Mouse (Mus musculus) adrenal gland, postnatal 14 days (tissue): Measurements from ENCODE around the gene Nasp. TPM values are rescaled to one million over a fixed set of nuclear protein-coding genes. Genes with fewer than 3 reads are reported as not detected.
"Not testable (repeated sequence)": the region's sequence is repeated elsewhere in the genome, so short reads cannot be mapped to it uniquely, and the experiment has no call there.

Experiments used
- DNase-seq: peaks from one replicate; pipeline ENCODE4 v3.0.0; 2021; ENCODE audit warnings: mixed read lengths
- long read RNA-seq, 2 experiments: library from polyadenylated mRNA; stranded (forward); transcript quantifications; one replicate each; pipeline ENCODE4 v2.0.0; 2021
- total RNA-seq: library from RNA; stranded (reverse); gene quantifications from 2 replicates; pipeline ENCODE4 v1.2.3, GENCODE M21; 2021

Nasp gene
- 51.1 and 51.6 TPM in 2 replicates for total RNA-seq
- long read RNA-seq, experiment 1, transcript Nasp-202 (14 exons, 2,118 nt) = major isoform, 17 of 26 reads
- long read RNA-seq, experiment 1, partial matches to known transcripts = 3 of 26 reads
- long read RNA-seq, experiment 1, other reads (novel, unspliced or antisense) = 6 of 26 reads
- long read RNA-seq, experiment 2, transcript Nasp-202 (14 exons, 2,118 nt) = major isoform, 15 of 21 reads
- long read RNA-seq, experiment 2, partial matches to known transcripts = 1 of 21 reads
- long read RNA-seq, experiment 2, other reads (novel, unspliced or antisense) = 5 of 21 reads

- DNase-seq = peak; percentile 85
Observed at GRCm38 (mm10) chr4:116627722-116628662, at the start of gene Nasp. Nasp (minus strand) TSS chr4:116627941.

DNA sequence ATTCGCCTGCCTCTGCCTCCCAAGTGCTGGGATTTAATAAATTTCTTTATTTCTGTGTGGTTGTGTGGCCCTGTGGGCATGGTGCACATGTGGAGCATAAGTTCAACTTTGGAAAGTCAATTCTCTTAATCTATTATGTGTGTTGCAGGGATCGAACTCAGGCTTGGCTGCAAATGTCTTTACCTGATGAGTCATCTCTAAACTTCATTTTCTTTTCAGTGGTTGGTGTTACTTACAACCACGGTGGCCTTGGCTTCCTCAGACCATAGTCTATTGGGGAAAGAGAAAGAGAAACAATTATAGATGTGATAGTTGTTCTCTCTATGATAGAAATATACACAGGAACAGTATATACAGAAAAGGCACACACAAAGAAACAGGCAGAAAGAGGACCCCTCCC, 48.3 kb upstream of the Nasp start:
- no peak for DNase-seq

DNA sequence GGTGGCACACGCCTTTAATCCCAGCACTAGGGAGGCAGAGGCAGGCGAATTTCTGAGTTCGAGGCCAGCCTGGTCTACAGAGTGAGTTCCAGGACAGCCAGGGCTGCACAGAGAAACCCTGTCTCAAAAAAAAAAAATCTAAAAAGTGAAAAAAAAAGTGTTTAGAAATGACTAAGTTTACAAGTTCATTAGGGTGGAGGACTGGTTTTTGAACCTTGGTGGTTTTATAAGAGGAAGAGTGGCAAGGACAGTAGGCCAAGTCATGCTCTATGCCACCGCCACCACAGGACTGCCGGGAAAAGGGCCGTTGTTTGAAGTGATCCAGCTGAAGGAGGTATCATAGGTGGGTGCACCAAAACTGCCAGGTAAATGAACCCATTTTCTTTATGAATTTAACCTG, 47.0 kb upstream of the Nasp start:
- not testable (repeated sequence) for DNase-seq

DNA sequence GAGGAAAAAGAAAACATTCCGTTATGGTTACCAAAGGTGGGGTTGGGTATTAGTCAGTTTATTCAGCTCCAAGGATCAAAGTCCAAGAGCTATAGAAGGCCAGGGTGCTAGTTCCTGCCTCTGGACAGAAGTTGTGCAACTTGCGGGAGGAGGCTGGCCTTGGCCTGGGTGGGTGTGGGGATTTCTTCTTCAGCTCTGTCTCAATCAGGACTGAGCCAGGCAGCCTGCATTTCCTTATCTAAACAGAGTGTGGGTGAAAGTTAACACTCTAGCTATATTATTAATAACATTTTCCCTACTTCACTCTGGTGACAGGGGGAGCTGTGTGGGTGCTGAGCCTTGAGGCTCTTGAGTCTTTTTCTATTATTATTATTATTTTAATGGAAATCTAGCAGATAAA, 45.0 kb upstream of the Nasp start:
- peak; percentile 86 for DNase-seq

DNA sequence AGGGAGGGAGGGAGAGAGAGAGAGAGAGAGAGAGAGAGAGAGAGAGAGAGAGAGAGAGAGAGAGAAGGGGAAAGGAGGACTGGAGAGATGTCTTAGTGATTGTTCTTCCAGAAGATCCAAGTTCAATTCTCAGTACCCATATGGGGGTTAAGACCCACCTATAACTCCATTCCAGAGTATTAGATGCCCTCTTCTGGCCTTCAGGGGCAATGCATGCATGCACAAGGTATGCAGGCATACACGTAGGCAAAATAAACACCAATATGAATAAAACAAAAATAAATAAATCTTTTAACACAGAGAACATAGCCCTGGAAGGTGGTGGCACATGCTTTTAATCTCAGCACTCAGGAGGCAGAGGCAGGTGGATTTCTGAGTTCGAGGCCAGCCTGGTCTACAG, 41.5 kb upstream of the Nasp start:
- DNase-seq = peak; percentile 38

DNA sequence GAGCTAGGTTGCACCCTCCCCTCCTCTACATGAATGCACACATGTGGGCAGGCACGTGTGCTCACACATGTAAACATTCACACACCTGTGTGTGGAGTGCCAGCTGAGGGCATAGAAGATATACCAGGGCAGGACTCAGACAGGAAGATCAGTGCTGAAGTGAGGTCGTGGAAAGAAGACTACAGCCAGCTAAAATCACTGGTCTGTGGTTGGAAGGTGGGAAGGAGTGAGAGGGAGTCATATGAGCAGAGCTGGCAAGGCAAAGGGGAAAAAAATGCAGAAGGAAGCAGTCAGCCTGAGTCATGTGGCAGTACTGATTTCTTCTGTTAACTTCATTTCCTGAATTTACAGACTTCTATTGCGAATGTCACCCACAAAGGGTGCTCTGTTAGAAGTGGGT, 40.4 kb upstream of the Nasp start:
- no peak for DNase-seq

GRCm38 (mm10) chr4:116666625-116667024, 38.9 kb upstream of the Nasp start:
- DNase-seq = no peak

DNA sequence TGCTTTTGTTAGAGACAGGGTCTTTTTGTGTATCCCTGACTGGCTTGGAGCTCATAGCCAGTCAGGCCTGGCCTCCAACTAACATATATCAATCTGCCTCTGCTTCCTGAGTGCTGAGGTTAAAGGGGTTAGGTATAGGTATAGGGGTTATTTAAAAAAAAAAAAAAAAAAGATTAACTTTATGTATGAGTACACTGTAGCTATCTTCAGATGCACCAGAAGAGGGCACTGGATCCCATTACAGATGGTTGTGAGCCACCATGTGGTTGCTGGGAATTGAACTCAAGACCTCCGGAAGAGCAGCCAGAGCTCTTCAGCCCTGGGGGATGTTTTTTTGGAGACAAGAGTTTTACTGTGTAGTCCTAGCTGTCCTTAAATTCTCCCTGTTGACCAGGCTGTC, 34.3 kb upstream of the Nasp start:
- no peak for DNase-seq

GRCm38 (mm10) chr4:116660829-116661228, 33.1 kb upstream of the Nasp start:
- DNase-seq = no peak

- not testable (repeated sequence) for DNase-seq
Observed at GRCm38 (mm10) chr4:116659916-116660315, 32.2 kb upstream of the Nasp start.

DNA sequence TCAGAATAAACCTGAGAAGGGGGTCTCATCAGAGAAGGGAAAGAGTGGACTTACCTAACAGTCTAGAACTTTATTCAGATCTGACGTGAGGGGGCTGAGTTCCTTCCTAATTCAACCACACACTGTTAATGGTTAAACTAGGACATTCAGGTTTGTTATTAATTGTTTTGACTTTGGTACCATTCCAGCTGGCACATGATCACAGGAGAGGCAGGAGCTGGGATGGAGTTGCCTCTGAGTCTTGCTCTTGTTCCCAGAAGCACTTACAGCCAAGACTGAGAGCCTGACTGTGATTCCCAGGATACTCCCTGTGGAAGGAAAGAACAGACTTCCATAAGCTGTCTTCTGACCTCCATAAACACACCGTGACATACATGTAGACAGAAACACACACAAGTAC, 31.7 kb upstream of the Nasp start:
- peak; percentile 80 for DNase-seq

GRCm38 (mm10) chr4:116657971-116658370, 30.2 kb upstream of the Nasp start:
- DNase-seq = no peak

- no peak for DNase-seq
Observed at GRCm38 (mm10) chr4:116655658-116656057, 27.9 kb upstream of the Nasp start.

DNA sequence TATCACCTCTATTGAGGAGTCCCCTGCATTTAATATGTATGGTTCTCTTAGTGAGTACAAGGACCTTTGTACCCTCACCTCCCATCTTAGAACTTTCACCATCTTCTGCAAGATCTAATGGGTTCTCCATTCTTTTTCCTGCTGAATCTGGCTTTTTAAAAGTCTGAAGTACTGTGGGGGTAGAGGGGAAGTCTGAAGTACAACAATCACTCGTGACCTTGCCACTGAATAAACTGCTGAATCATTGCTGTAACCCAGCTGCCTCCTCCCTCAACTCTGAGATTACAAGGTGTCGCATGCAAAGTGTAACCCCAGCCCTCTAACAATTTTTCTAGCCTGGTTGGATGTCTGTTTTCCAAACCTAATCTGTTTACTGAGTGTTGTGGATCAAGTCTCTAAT, 27.4 kb upstream of the Nasp start:
- peak; percentile 30 for DNase-seq

DNA sequence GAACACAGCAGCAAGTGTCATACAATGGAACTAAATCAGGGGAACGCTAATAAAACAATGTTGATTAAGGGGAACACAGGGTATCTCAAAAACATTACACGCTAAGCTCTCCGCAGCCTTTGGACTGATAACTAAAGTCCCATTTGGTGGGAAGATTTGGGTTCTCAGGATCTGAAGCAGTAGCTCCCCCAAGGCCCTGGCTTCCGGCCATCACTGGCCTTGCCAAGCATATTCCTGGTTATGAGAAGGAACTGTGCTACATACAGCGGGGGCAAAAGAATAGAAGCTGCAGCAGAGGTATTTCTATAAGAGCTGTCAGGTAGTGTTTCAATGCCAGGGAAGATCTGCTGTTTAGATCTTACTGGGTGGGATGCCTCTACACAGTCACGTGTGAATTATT, 25.5 kb upstream of the Nasp start:
- DNase-seq = peak; percentile 84

GRCm38 (mm10) chr4:116651797-116652135, 24.0 kb upstream of the Nasp start:
- no peak for DNase-seq

- peak; percentile 95 for DNase-seq
Observed at GRCm38 (mm10) chr4:116650924-116651796, 23.4 kb upstream of the Nasp start, which contains the start of gene Akr1a1. Akr1a1 (minus strand) TSS chr4:116651680.

DNA sequence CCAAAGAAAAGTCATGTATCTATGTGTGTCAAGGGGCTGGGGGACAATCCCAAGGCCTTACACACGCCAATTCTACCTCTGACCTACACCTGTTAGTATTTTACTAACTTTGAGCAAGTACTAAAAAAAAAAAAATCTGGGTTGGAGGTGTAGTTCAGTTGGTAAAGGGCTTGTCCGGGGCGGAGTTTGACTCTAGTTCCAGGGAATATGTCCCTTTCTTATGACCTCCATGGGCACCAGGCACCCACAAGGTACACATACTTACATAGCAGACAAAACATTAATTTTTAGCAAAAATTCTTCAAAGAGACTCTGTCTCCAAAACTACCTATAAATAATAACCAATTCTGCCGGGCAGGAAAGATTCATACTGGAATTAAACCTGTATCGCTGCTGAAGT, 22.6 kb upstream of the Nasp start:
- no peak for DNase-seq

GRCm38 (mm10) chr4:116649411-116649810, 21.7 kb upstream of the Nasp start:
- DNase-seq = no peak

- peak; percentile 45 for DNase-seq
Observed at GRCm38 (mm10) chr4:116645624-116646023, 17.9 kb upstream of the Nasp start.

DNA sequence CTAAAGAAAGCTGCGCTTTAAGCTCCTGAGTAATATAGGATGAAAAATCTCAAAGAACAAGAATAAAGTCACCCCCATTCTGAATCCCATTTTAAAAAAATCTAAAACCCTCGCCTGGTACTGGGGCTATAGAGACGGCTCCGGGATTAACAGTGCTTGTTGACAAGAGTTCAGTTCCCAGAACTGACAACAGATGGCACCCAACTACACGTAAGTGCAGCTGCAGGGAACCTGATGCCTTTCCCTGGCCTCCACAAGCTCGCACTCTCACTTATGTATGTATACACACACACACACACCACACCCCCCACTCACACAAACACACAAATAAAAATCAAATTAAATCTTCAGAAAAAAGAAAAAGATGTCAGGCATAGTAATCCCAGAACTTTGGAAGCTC, 16.6 kb upstream of the Nasp start:
- DNase-seq = peak; percentile 51

DNA sequence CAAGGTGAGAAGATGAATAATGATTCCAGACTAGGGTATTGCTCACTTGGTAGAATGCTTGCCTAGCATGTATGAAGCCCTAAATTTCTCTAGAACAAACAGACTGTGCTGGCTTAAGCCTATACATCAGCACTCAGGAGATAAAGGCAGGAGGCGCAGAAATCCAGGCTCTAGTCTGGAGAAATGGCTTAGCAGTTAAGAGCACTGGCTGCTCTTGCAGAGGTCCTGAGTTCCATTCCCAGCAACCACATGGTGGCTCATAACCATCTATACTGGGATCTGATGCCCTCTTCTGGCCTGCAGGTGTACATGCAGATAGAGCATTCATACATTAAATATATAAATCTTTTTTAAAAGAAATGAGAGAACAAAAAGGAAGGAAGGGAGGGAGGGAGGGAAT, 14.3 kb upstream of the Nasp start:
- DNase-seq = no peak

DNA sequence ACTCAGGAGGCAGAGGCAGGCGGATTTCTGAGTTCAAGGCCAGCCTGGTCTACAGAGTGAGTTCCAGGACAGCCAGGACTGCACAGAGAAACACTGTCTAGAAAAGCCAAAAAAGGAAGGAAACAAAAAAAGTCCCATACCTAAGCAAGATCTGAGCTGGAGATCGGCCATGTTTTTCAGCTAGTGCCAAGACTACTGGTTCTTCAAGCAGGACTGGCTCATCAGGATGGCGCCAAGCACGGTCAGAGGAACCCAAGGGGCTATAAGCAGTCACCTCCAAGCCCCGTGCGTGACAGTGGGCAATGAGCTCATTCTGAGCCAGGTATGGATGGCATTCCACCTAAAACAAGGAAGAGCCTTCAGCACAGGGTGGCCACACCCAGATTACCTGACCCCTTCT, 11.1 kb upstream of the Nasp start:
- no peak for DNase-seq
